Mouse (Mus musculus) heart, postnatal 0 days (tissue): ENCODE measurements around the gene Gpha2. TPM values are rescaled to one million over a fixed set of nuclear protein-coding genes. Genes with fewer than 3 reads are reported as not detected.
A peak's percentile ranks its signal among the peaks of the same experiment; 100 is the strongest.

Experiments used
- ATAC-seq: fragments of 200-750 bp; cut with Nextera tagmentation; 2 replicates; pipeline ENCODE4 v1.8.0; 2017; ENCODE audit warnings: low read depth, moderate number of reproducible peaks, moderate library complexity; ENCODE audit not compliant: insufficient read depth
- DNase-seq: peaks from one replicate; pipeline ENCODE4 v3.0.0-alpha.2; 2016; ENCODE audit warnings: low spot score
- H3K27ac ChIP-seq: fragments of 300-500 bp; sonication (generic); 2 replicates; pipeline ENCODE4 v1.5.1; 2014; ENCODE audit warnings: low read depth, mild to moderate bottlenecking
- H3K27me3 ChIP-seq: fragments of 300-500 bp; sonication (generic); 2 replicates; pipeline ENCODE4 v1.6.1; 2014; ENCODE audit warnings: low read length, mixed read lengths; ENCODE audit not compliant: control insufficient read depth, insufficient read depth
- H3K36me3 ChIP-seq: fragments of 300-500 bp; sonication (generic); replicated peaks from 2 replicates; pipeline ENCODE4 v1.6.1; 2014; ENCODE audit warnings: low read length, mixed read lengths; ENCODE audit not compliant: control insufficient read depth, insufficient read depth
- H3K4me1 ChIP-seq: fragments of 300-500 bp; sonication (generic); 2 replicates; pipeline ENCODE4 v1.6.1; 2014; ENCODE audit warnings: antibody characterized with exemption; ENCODE audit not compliant: control insufficient read depth, insufficient read depth
- H3K4me2 ChIP-seq: fragments of 300-500 bp; sonication (generic); 2 replicates; pipeline ENCODE4 v1.6.1; 2014; ENCODE audit warnings: low read depth, mild to moderate bottlenecking, low read length, moderate library complexity
- H3K4me3 ChIP-seq: fragments of 300-500 bp; sonication (generic); 2 replicates; pipeline ENCODE4 v1.5.1; 2014; ENCODE audit warnings: low read depth, low read length
- H3K9ac ChIP-seq: fragments of 300-500 bp; sonication (generic); replicated peaks from 2 replicates; pipeline ENCODE4 v1.6.1; 2014; ENCODE audit warnings: low read depth, low read length, mixed read lengths
- H3K9me3 ChIP-seq: fragments of 300-500 bp; sonication (generic); replicated peaks from 2 replicates; pipeline ENCODE4 v1.6.1; 2016; ENCODE audit warnings: low read length; ENCODE audit not compliant: control insufficient read depth
- CTCF ChIP-seq: IDR thresholded peaks from 2 replicates; pipeline ENCODE4 v1.5.1; 2016; ENCODE audit warnings: antibody characterized with exemption, control low read depth, low read depth
- EP300 ChIP-seq: IDR thresholded peaks from 2 replicates; pipeline ENCODE4 v1.6.1; 2016; ENCODE audit warnings: antibody characterized with exemption, low read depth
- WGBS: fragments of 180-500 bp; shearing (Covaris S2); extraction: QIAGEN DNeasy Blood & Tissue Kit; methylation state at CpG from one replicate; pipeline ENCODE4 v1.1.7; 2014; 5-methylcytosine and 5-hydroxymethylcytosine counted together
- polyA plus RNA-seq: library from polyadenylated mRNA; unstranded; fragments of >200 nt; fragmentation: Nextera tagmentation; extraction: Ambion mirVana; gene quantifications from 2 replicates; pipeline ENCODE4 v1.2.1, GENCODE M21; 2015
- total RNA-seq: library from RNA; depleted of rRNA; stranded (reverse); fragments of >200 nt; gene quantifications from 2 replicates; pipeline ENCODE4 v1.2.3, GENCODE M21; 2014; ENCODE audit warnings: low replicate concordance

Gpha2 gene
- total and polyA plus RNA-seq, 2 experiments from 2014 or later: not detected

DNA sequence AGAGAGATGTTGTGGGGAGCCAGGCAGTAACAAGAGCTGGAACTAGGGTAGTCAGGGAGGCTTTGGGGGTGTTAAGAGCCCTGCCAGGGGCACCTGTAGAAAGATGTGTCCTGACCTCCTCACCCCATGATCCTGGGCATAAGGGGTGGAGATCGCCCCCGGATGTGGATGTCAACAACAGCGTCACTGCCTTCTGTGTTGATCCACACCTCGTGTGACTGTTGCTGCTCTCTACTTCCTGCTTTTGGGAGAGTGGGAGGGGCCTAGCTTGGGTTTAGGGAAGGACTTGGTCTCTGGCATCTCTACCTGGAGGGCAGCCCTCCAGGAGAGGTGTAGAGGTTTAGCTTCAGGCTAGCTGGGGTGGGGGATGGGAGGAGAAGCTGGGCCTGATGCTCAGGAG lies 16.1 kb downstream of the Gpha2 start:
- peak; percentile 13 for ATAC-seq

GRCm38 (mm10) chr19:6243226-6243625 lies 17.0 kb downstream of the Gpha2 start:
- 77% methylated on average over 5 of the region's 5 CpGs for WGBS
- no peaks in the 10 kb centered on the region for H3K27me3 ChIP-seq
- H3K27ac ChIP-seq: no peak overlapping the region
- H3K9ac ChIP-seq: no peak overlapping the region
- H3K4me3 ChIP-seq: no peak overlapping the region
- H3K4me2 ChIP-seq: no peak overlapping the region
- H3K9me3 ChIP-seq: no peaks in the 10 kb centered on the region
- peaks cover 10% of the 10 kb centered on the region for H3K4me1 ChIP-seq
- TF ChIP-seq CTCF: no peak
- no peak for TF ChIP-seq EP300
- peaks cover 36% of the 10 kb centered on the region for H3K36me3 ChIP-seq
- DNase-seq: no peak
- no peak for ATAC-seq

More for the DNA sequence above, 16.1 kb downstream of the Gpha2 start:
- peak overlapping the region; percentile 80 for H3K4me3 ChIP-seq
- DNase-seq: peak; percentile 43
- peak overlapping the region; percentile 82 for H3K4me2 ChIP-seq
- no peaks in the 10 kb centered on the region for H3K27me3 ChIP-seq
- H3K27ac ChIP-seq: peak overlapping the region; percentile 89
- WGBS: 1% methylated on average over 4 of the region's 4 CpGs
- TF ChIP-seq EP300 (no peak), CTCF (no peak)
- H3K9me3 ChIP-seq: no peaks in the 10 kb centered on the region
- peaks cover 10% of the 10 kb centered on the region for H3K4me1 ChIP-seq
- peak overlapping the region; percentile 85 for H3K9ac ChIP-seq
- H3K36me3 ChIP-seq: peaks cover 27% of the 10 kb centered on the region

DNA sequence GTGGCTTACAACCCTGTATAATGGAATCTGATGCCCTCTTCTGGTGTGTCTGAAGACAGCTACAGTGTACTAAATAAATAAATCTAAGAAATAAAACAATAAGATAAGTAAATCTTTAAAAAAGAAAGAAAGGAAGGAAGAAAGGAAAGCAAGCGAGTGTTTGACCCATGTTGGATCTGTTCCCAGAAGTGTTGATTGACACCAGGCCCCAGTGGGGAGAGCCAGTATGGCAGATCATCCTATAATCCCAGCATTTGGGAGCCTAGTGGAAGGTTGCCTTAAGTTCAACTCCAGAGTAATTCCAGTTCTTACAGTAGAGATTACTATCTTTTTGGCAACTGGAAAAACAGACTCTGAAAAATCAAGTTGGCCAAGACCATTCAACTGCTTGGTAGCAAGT lies 19.6 kb downstream of the Gpha2 start:
- H3K4me2 ChIP-seq: no peak overlapping the region
- no peak for DNase-seq
- no peaks in the 10 kb centered on the region for H3K9me3 ChIP-seq
- H3K9ac ChIP-seq: no peak overlapping the region
- TF ChIP-seq CTCF (no peak), EP300 (no peak)
- 33% methylated on average over 1 of the region's 1 CpGs for WGBS
- peaks cover 10% of the 10 kb centered on the region for H3K4me1 ChIP-seq
- ATAC-seq: no peak
- H3K27me3 ChIP-seq: no peaks in the 10 kb centered on the region
- H3K4me3 ChIP-seq: no peak overlapping the region
- H3K36me3 ChIP-seq: peaks cover 48% of the 10 kb centered on the region
- H3K27ac ChIP-seq: no peak overlapping the region

GRCm38 (mm10) chr19:6247526-6248300 lies 21.5 kb downstream of the Gpha2 start:
- 87% methylated on average over 29 of the region's 29 CpGs for WGBS
- no peak for ATAC-seq
- TF ChIP-seq CTCF (no peak), EP300 (no peak)

GRCm38 (mm10) chr19:6253021-6253420 lies 26.8 kb downstream of the Gpha2 start:
- Histone ChIP-seq H3K4me1 (no peaks in the 10 kb centered on the region), H3K4me3 (no peak overlapping the region), H3K36me3 (peaks cover 85% of the 10 kb centered on the region), H3K27me3 (no peaks in the 10 kb centered on the region), H3K9me3 (no peaks in the 10 kb centered on the region), H3K4me2 (no peak overlapping the region), H3K27ac (no peak overlapping the region), H3K9ac (no peak overlapping the region)
- 81% methylated on average over 4 of the region's 4 CpGs for WGBS
- TF ChIP-seq CTCF (no peak), EP300 (no peak)
- DNase-seq (no peak), ATAC-seq (no peak)

More at GRCm38 (mm10) chr19:6247526-6248300, 21.5 kb downstream of the Gpha2 start:
- Histone ChIP-seq H3K9me3 (no peaks in the 10 kb centered on the region), H3K27me3 (no peaks in the 10 kb centered on the region), H3K36me3 (peaks cover 66% of the 10 kb centered on the region), H3K4me2 (no peak overlapping the region), H3K9ac (no peak overlapping the region), H3K4me1 (peaks cover 4% of the 10 kb centered on the region), H3K27ac (no peak overlapping the region), H3K4me3 (no peak overlapping the region)
- DNase-seq: no peak
